Mouse (Mus musculus) spleen, postnatal 14 days (tissue): ENCODE results near the gene Rpl21.
"Not testable (repeated sequence)": the region's sequence is repeated elsewhere in the genome, so short reads cannot be mapped to it uniquely, and the experiment has no call there.

Experiments used
- DNase-seq, 2 experiments: peaks; one replicate each; pipeline ENCODE4 v3.0.0; 2021 to 2022; ENCODE audit warnings: low spot score in 2 of 2

Gene Rpl21

GRCm38 (mm10) chr5:146867246-146867945, 34.7 kb downstream of the Rpl21 start:
- DNase-seq = peak; percentile 15 to 31

GRCm38 (mm10) chr5:146867946-146868314, 35.2 kb downstream of the Rpl21 start:
- no peak for DNase-seq

- DNase-seq = no peak
These were observed 40.4 kb downstream of the Rpl21 start for GRCm38 (mm10) chr5:146872981-146873631.

GRCm38 (mm10) chr5:146876024-146876423, 43.3 kb downstream of the Rpl21 start:
- no peak for DNase-seq

- not testable (repeated sequence) for DNase-seq
These were observed 45.2 kb downstream of the Rpl21 start for GRCm38 (mm10) chr5:146877882-146878281.

- no peak for DNase-seq
These were observed 49.6 kb downstream of the Rpl21 start for GRCm38 (mm10) chr5:146882261-146882660.

- DNase-seq = no peak
These were observed 50.4 kb downstream of the Rpl21 start for GRCm38 (mm10) chr5:146883053-146883452.

- no peak for DNase-seq
These were observed 51.0 kb downstream of the Rpl21 start for GRCm38 (mm10) chr5:146883486-146884272.
